28 mouse cellular contexts compared by ENCODE assay signal in genomic region chr15:10379757-10380458, GRCm38 (mm10). TPM values are rescaled to one million over a fixed set of nuclear protein-coding genes. Genes with fewer than 3 reads are reported as not detected.
"Had no signal": no experiment of that assay in that cellular context is flagged by ENCODE, and none has a peak within 500 bp of the region (broad histone marks: within the 10 kb centered on the region; RNA-seq: fewer than 3 reads in every experiment).

No protein-coding gene starts in this region.

- DNase-seq: liver, embryonic 13.5 days; lung, adult 2 months; lung, postnatal 14 days; lung, postnatal 36 days; retina, postnatal 1 day; right cerebral cortex, adult 18-20 months; right cerebral cortex, postnatal 25 days; right cerebral cortex, postnatal 4 days; spleen, adult 18-20 months; thymus, adult 18-20 months; thymus, postnatal 25 days; thymus, postnatal 4 days had no signal

- H3K27ac ChIP-seq: liver, embryonic 13.5 days; lung, embryonic 15.5 days; macrophage; midbrain, embryonic 13.5 days; midbrain, embryonic 15.5 days; neural tube, embryonic 13.5 days; neural tube, embryonic 15.5 days had no signal

- H3K36me3 ChIP-seq: liver, embryonic 13.5 days; lung, embryonic 15.5 days; midbrain, embryonic 13.5 days; midbrain, embryonic 15.5 days; neural tube, embryonic 13.5 days; neural tube, embryonic 15.5 days had no signal

- ATAC-seq: lung, postnatal 0 days; midbrain, embryonic 13.5 days; midbrain, embryonic 15.5 days had no signal

- H3K4me3 ChIP-seq: liver, embryonic 13.5 days; lung, embryonic 15.5 days; megakaryocyte, embryonic 14.5 days; midbrain, embryonic 13.5 days; midbrain, embryonic 15.5 days; myocyte; neural tube, embryonic 13.5 days; neural tube, embryonic 15.5 days had no signal

- H3K9me3 ChIP-seq: liver, embryonic 13.5 days; lung, embryonic 15.5 days; megakaryocyte, embryonic 14.5 days; midbrain, embryonic 15.5 days; neural tube, embryonic 13.5 days; neural tube, embryonic 15.5 days had no signal

- H3K4me2 ChIP-seq: liver, embryonic 13.5 days; lung, embryonic 15.5 days; midbrain, embryonic 11.5 days; midbrain, embryonic 13.5 days; midbrain, embryonic 15.5 days; neural tube, embryonic 13.5 days; neural tube, embryonic 15.5 days had no signal

- H3K9ac ChIP-seq: liver, embryonic 13.5 days; lung, embryonic 15.5 days; midbrain, embryonic 13.5 days; midbrain, embryonic 15.5 days; neural tube, embryonic 13.5 days; neural tube, embryonic 15.5 days had no signal

- H3K27me3 ChIP-seq: liver, embryonic 13.5 days; lung, embryonic 15.5 days; megakaryocyte, embryonic 14.5 days; midbrain, embryonic 13.5 days; midbrain, embryonic 15.5 days; neural tube, embryonic 13.5 days; neural tube, embryonic 15.5 days had no signal

- H3K4me1 ChIP-seq: lung, embryonic 15.5 days; megakaryocyte, embryonic 14.5 days; midbrain, embryonic 13.5 days; midbrain, embryonic 15.5 days; neural tube, embryonic 13.5 days; neural tube, embryonic 15.5 days had no signal

RNA-seq across cellular contexts. Expression of gene Agxt2, which starts 21.6 kb away (rescaled TPM):
- total RNA-seq: megakaryocyte progenitor cell, adult 5-6 weeks had no signal
- polyA plus RNA-seq: lung, adult 2 months; lung, embryonic 15.5 days; lung, postnatal 0 days; macrophage; midbrain, embryonic 11.5 days; midbrain, embryonic 13.5 days; midbrain, embryonic 15.5 days; myocyte; neural tube, embryonic 11.5 days; neural tube, embryonic 13.5 days; stomach, embryonic 14.5 days; urinary bladder, adult 2 months had no signal

RNA-seq across cellular contexts. Expression of gene Gm21973, which starts 54.7 kb away (rescaled TPM):
- total RNA-seq: megakaryocyte progenitor cell, adult 5-6 weeks had no signal
- polyA plus RNA-seq: liver, embryonic 13.5 days; lung, adult 2 months; lung, embryonic 15.5 days; lung, postnatal 0 days; macrophage; midbrain, embryonic 11.5 days; midbrain, embryonic 13.5 days; midbrain, embryonic 15.5 days; myocyte; neural tube, embryonic 11.5 days; neural tube, embryonic 13.5 days; neural tube, embryonic 15.5 days; small intestine, adult 2 months; stomach, embryonic 14.5 days; stomach, embryonic 16.5 days; urinary bladder, adult 2 months had no signal
